Mouse (Mus musculus) small intestine, adult 2 months (tissue): ENCODE measurements around the gene Igfbp7. TPM values are rescaled to one million over a fixed set of nuclear protein-coding genes. Genes with fewer than 3 reads are reported as not detected.

Experiments
- H3K27ac ChIP-seq: fragments of 200-500 bp; 2 replicates; pipeline ENCODE4 v1.5.1; 2012; ENCODE audit warnings: low read depth, low read length, control low read depth, inconsistent platforms; ENCODE audit not compliant: insufficient read depth
- H3K27me3 ChIP-seq: fragments of 200-500 bp; 2 replicates; pipeline ENCODE4 v1.6.1; 2012; ENCODE audit warnings: mild to moderate bottlenecking, moderate library complexity, low read length, inconsistent platforms; ENCODE audit not compliant: control insufficient read depth, insufficient read depth
- H3K36me3 ChIP-seq: fragments of 200-500 bp; 2 replicates; pipeline ENCODE4 v1.6.1; 2012; ENCODE audit warnings: mild to moderate bottlenecking, low read length, control low read depth, inconsistent platforms; ENCODE audit not compliant: control insufficient read depth, insufficient read depth
- H3K4me1 ChIP-seq: fragments of 200-500 bp; 2 replicates; pipeline ENCODE4 v1.6.1; 2012; ENCODE audit warnings: low read length, inconsistent platforms, mixed read lengths; ENCODE audit not compliant: control insufficient read depth, insufficient read depth, insufficient read length
- H3K4me3 ChIP-seq: fragments of 200-500 bp; 2 replicates; pipeline ENCODE4 v1.5.1; 2012; ENCODE audit warnings: low read depth, mild to moderate bottlenecking, control low read depth, inconsistent platforms, low read length, moderate library complexity
- CTCF ChIP-seq: fragments of 200-500 bp; IDR thresholded peaks from 2 replicates; pipeline ENCODE4 v1.5.1; 2012; ENCODE audit warnings: low read depth, mild to moderate bottlenecking, control low read depth, inconsistent platforms, low read length, moderate library complexity, mixed read lengths; ENCODE audit not compliant: insufficient replicate concordance, insufficient read length; ENCODE audit errors: extremely low read depth
- POLR2A ChIP-seq: fragments of 200-500 bp; IDR thresholded peaks from 2 replicates; pipeline ENCODE4 v1.6.1; 2012; ENCODE audit warnings: low read depth, mild to moderate bottlenecking, control low read depth, inconsistent platforms, low read length, moderate library complexity
- WGBS: fragments of 180-500 bp; shearing (Covaris S2); methylation state at CpG from one replicate; pipeline ENCODE4 v1.1.7; 2018; 5-methylcytosine and 5-hydroxymethylcytosine counted together
- polyA plus RNA-seq: library from polyadenylated mRNA; depleted of rRNA; stranded (reverse); fragments of >200 nt; gene quantifications from 2 replicates; pipeline ENCODE4 v1.2.3, GENCODE M21; 2012

The Igfbp7 gene
- polyA plus RNA-seq, 1 experiment: 1,449 TPM

GRCm38 (mm10) chr5:77434060-77434459 lies 26.2 kb upstream of the Igfbp7 start:
- Histone ChIP-seq H3K27ac (no peak overlapping the region), H3K27me3 (no peaks in the 10 kb centered on the region), H3K36me3 (no peaks in the 10 kb centered on the region), H3K4me3 (no peak overlapping the region), H3K4me1 (0 out of 2 replicates have a peak, but pooled peaks cover 2% of the 10 kb centered on the region)
- 23% methylated on average over 11 of the region's 11 CpGs for WGBS
- TF ChIP-seq POLR2A: no peak
- TF ChIP-seq CTCF: no peak

GRCm38 (mm10) chr5:77433561-77433960 lies 25.7 kb upstream of the Igfbp7 start:
- Histone ChIP-seq H3K36me3 (no peaks in the 10 kb centered on the region), H3K27ac (no peak overlapping the region), H3K4me1 (0 out of 2 replicates have a peak, but pooled peaks cover 3% of the 10 kb centered on the region), H3K4me3 (no peak overlapping the region), H3K27me3 (no peaks in the 10 kb centered on the region)
- WGBS: 52% methylated on average over 9 of the region's 9 CpGs
- TF ChIP-seq CTCF (no peak), POLR2A (no peak)

GRCm38 (mm10) chr5:77433119-77433518 lies 25.3 kb upstream of the Igfbp7 start:
- no peak for TF ChIP-seq CTCF
- no peak for TF ChIP-seq POLR2A
- no peaks in the 10 kb centered on the region for H3K36me3 ChIP-seq
- H3K27ac ChIP-seq: no peak overlapping the region
- H3K4me1 ChIP-seq: 0 out of 2 replicates have a peak, but pooled peaks cover 3% of the 10 kb centered on the region
- no peaks in the 10 kb centered on the region for H3K27me3 ChIP-seq
- H3K4me3 ChIP-seq: no peak overlapping the region
- 48% methylated on average over 3 of the region's 3 CpGs for WGBS

GRCm38 (mm10) chr5:77432446-77432845 lies 24.6 kb upstream of the Igfbp7 start:
- Histone ChIP-seq H3K4me3 (no peak overlapping the region), H3K27me3 (no peaks in the 10 kb centered on the region), H3K36me3 (no peaks in the 10 kb centered on the region), H3K4me1 (0 out of 2 replicates have a peak, but pooled peaks cover 3% of the 10 kb centered on the region), H3K27ac (no peak overlapping the region)
- TF ChIP-seq CTCF: no peak
- no peak for TF ChIP-seq POLR2A
- WGBS: 66% methylated on average over 2 of the region's 2 CpGs

GRCm38 (mm10) chr5:77431068-77431467 lies 23.2 kb upstream of the Igfbp7 start:
- H3K4me3 ChIP-seq: no peak overlapping the region
- 0 out of 2 replicates have a peak, but pooled peaks cover 3% of the 10 kb centered on the region for H3K4me1 ChIP-seq
- TF ChIP-seq CTCF: no peak
- no peak for TF ChIP-seq POLR2A
- no peak overlapping the region for H3K27ac ChIP-seq
- H3K36me3 ChIP-seq: no peaks in the 10 kb centered on the region
- WGBS: 88% methylated on average over 9 of the region's 9 CpGs
- no peaks in the 10 kb centered on the region for H3K27me3 ChIP-seq

- no peak for TF ChIP-seq CTCF
- TF ChIP-seq POLR2A: no peak
- 85% methylated on average over 11 of the region's 11 CpGs for WGBS
- H3K4me3 ChIP-seq: no peak overlapping the region
- H3K4me1 ChIP-seq: 0 out of 2 replicates have a peak, but pooled peaks cover 3% of the 10 kb centered on the region
- no peaks in the 10 kb centered on the region for H3K27me3 ChIP-seq
- no peak overlapping the region for H3K27ac ChIP-seq
- no peaks in the 10 kb centered on the region for H3K36me3 ChIP-seq
These were observed 22.6 kb upstream of the Igfbp7 start for GRCm38 (mm10) chr5:77430471-77430870.

GRCm38 (mm10) chr5:77430049-77430448 lies 22.2 kb upstream of the Igfbp7 start:
- Histone ChIP-seq H3K36me3 (no peaks in the 10 kb centered on the region), H3K4me3 (no peak overlapping the region), H3K4me1 (0 out of 2 replicates have a peak, but pooled peaks cover 3% of the 10 kb centered on the region), H3K27ac (no peak overlapping the region), H3K27me3 (no peaks in the 10 kb centered on the region)
- WGBS: 87% methylated on average over 4 of the region's 4 CpGs
- no peak for TF ChIP-seq CTCF
- TF ChIP-seq POLR2A: no peak
